Mouse (Mus musculus) heart, embryonic 15.5 days (tissue): Measurements from ENCODE around the gene Rpusd4. TPM values are rescaled to one million over a fixed set of nuclear protein-coding genes. Genes with fewer than 3 reads are reported as not detected.

Source experiments
- ATAC-seq: fragments of 200-750 bp; cut with Nextera tagmentation; replicated peaks from 2 replicates; pipeline ENCODE4 v1.8.0; 2017; ENCODE audit warnings: low read depth, moderate TSS enrichment; ENCODE audit not compliant: insufficient number of reproducible peaks, insufficient read depth, low FRiP score
- H3K27ac ChIP-seq: fragments of 300-500 bp; sonication (generic); 2 replicates; pipeline ENCODE4 v1.5.1; 2015; ENCODE audit warnings: mild to moderate bottlenecking, inconsistent platforms
- H3K27me3 ChIP-seq: fragments of 300-500 bp; sonication (generic); 2 replicates; pipeline ENCODE4 v1.6.1; 2015; ENCODE audit warnings: inconsistent platforms
- H3K36me3 ChIP-seq: fragments of 300-500 bp; sonication (generic); 2 replicates; pipeline ENCODE4 v1.6.1; 2015; ENCODE audit warnings: mild to moderate bottlenecking, inconsistent platforms
- H3K4me1 ChIP-seq: fragments of 300-500 bp; sonication (generic); replicated peaks from 2 replicates; pipeline ENCODE4 v1.6.1; 2015; ENCODE audit warnings: inconsistent platforms
- H3K4me2 ChIP-seq: fragments of 300-500 bp; sonication (generic); 2 replicates; pipeline ENCODE4 v1.6.1; 2015; ENCODE audit warnings: inconsistent platforms, mild to moderate bottlenecking, moderate library complexity
- H3K4me3 ChIP-seq: fragments of 300-500 bp; sonication (generic); 2 replicates; pipeline ENCODE4 v1.5.1; 2015; ENCODE audit warnings: mild to moderate bottlenecking, inconsistent platforms
- H3K9ac ChIP-seq: fragments of 300-500 bp; sonication (generic); 2 replicates; pipeline ENCODE4 v1.6.1; 2015; ENCODE audit warnings: mild to moderate bottlenecking, inconsistent platforms
- H3K9me3 ChIP-seq: fragments of 300-500 bp; sonication (generic); replicated peaks from 2 replicates; pipeline ENCODE4 v1.6.1; 2016; ENCODE audit warnings: inconsistent platforms
- WGBS: fragments of 180-500 bp; shearing (Covaris S2); methylation state at CpG from one replicate; pipeline ENCODE4 v1.1.7; 2015; ENCODE audit warnings: mixed read lengths; 5-methylcytosine and 5-hydroxymethylcytosine counted together
- polyA plus RNA-seq: library from polyadenylated mRNA; unstranded; fragments of >200 nt; fragmentation: Nextera tagmentation; extraction: Ambion mirVana; gene quantifications from 2 replicates; pipeline ENCODE4 v1.2.1, GENCODE M21; 2015

Rpusd4 gene
- polyA plus RNA-seq, 1 experiment from 2014 or later, result 20.2 TPM

- H3K36me3 ChIP-seq, result no peaks in the 10 kb centered on the region
- no peaks in the 10 kb centered on the region for H3K9me3 ChIP-seq
- H3K27me3 ChIP-seq, result no peaks in the 10 kb centered on the region
- no peak overlapping the region for H3K4me2 ChIP-seq
- no peak overlapping the region for H3K27ac ChIP-seq
- no peak for ATAC-seq
- peaks cover 4% of the 10 kb centered on the region for H3K4me1 ChIP-seq
- no peak overlapping the region for H3K4me3 ChIP-seq
- WGBS, result 72% methylated on average over 4 of the region's 4 CpGs
- H3K9ac ChIP-seq, result no peak overlapping the region
Measured at GRCm38 (mm10) chr9:35262418-35262817, 5.2 kb upstream of the Rpusd4 start.

GRCm38 (mm10) chr9:35263431-35263830 lies 4.2 kb upstream of the Rpusd4 start:
- 74% methylated on average over 2 of the region's 2 CpGs for WGBS
- H3K27ac ChIP-seq, result no peak overlapping the region
- ATAC-seq, result no peak
- H3K4me1 ChIP-seq, result peaks cover 7% of the 10 kb centered on the region
- H3K36me3 ChIP-seq, result no peaks in the 10 kb centered on the region
- H3K9me3 ChIP-seq, result no peaks in the 10 kb centered on the region
- H3K9ac ChIP-seq, result no peak overlapping the region
- no peak overlapping the region for H3K4me3 ChIP-seq
- H3K27me3 ChIP-seq, result no peaks in the 10 kb centered on the region
- no peak overlapping the region for H3K4me2 ChIP-seq

GRCm38 (mm10) chr9:35264509-35264908 lies 3.2 kb upstream of the Rpusd4 start:
- 59% methylated on average over 3 of the region's 3 CpGs for WGBS
- no peak for ATAC-seq
- H3K36me3 ChIP-seq, result peaks cover 2% of the 10 kb centered on the region; the same call in 1 of the 2 replicates
- H3K4me2 ChIP-seq, result no peak overlapping the region
- no peaks in the 10 kb centered on the region for H3K9me3 ChIP-seq
- H3K27ac ChIP-seq, result no peak overlapping the region
- H3K4me3 ChIP-seq, result no peak overlapping the region
- peaks cover 12% of the 10 kb centered on the region for H3K4me1 ChIP-seq
- no peak overlapping the region for H3K9ac ChIP-seq
- H3K27me3 ChIP-seq, result no peaks in the 10 kb centered on the region

- Histone ChIP-seq H3K9me3 (no peaks in the 10 kb centered on the region), H3K27ac (peak overlapping the region; percentile 69), H3K27me3 (no peaks in the 10 kb centered on the region), H3K36me3 (peaks cover 28% of the 10 kb centered on the region), H3K4me3 (peak overlapping the region; percentile 95), H3K4me1 (peaks cover 17% of the 10 kb centered on the region), H3K9ac (peak overlapping the region; percentile 75), H3K4me2 (peak overlapping the region; percentile 91)
- WGBS, result 1% methylated on average over 21 of the region's 21 CpGs
- ATAC-seq, result peak; percentile 17; the same call in 1 of the 2 replicates
Measured at GRCm38 (mm10) chr9:35267976-35268715, 481 bp downstream of the Rpusd4 start.

- Histone ChIP-seq H3K36me3 (peaks cover 45% of the 10 kb centered on the region), H3K9me3 (no peaks in the 10 kb centered on the region), H3K4me3 (no peak overlapping the region), H3K4me1 (no peaks in the 10 kb centered on the region; the same call in 1 of the 2 replicates), H3K27me3 (no peaks in the 10 kb centered on the region), H3K4me2 (no peak overlapping the region), H3K9ac (no peak overlapping the region), H3K27ac (no peak overlapping the region)
- ATAC-seq, result no peak
- 81% methylated on average over 3 of the region's 3 CpGs for WGBS
Measured at GRCm38 (mm10) chr9:35277855-35278365, 10.2 kb downstream of the Rpusd4 start.

- no peak overlapping the region for H3K27ac ChIP-seq
- H3K27me3 ChIP-seq, result no peaks in the 10 kb centered on the region
- no peak overlapping the region for H3K9ac ChIP-seq
- H3K4me2 ChIP-seq, result no peak overlapping the region
- H3K9me3 ChIP-seq, result no peaks in the 10 kb centered on the region
- no peaks in the 10 kb centered on the region; the same call in 1 of the 2 replicates for H3K4me1 ChIP-seq
- H3K4me3 ChIP-seq, result no peak overlapping the region
- peaks cover 40% of the 10 kb centered on the region for H3K36me3 ChIP-seq
- no peak for ATAC-seq
- 82% methylated on average over 4 of the region's 4 CpGs for WGBS
Measured at GRCm38 (mm10) chr9:35278451-35278850, 10.8 kb downstream of the Rpusd4 start.

GRCm38 (mm10) chr9:35282006-35282850 lies 14.6 kb downstream of the Rpusd4 start:
- Histone ChIP-seq H3K27me3 (no peaks in the 10 kb centered on the region), H3K27ac (no peak overlapping the region), H3K36me3 (peaks cover 7% of the 10 kb centered on the region; the same call in 1 of the 2 replicates), H3K4me3 (no peak overlapping the region), H3K9me3 (no peaks in the 10 kb centered on the region), H3K4me1 (no peaks in the 10 kb centered on the region; the same call in 1 of the 2 replicates), H3K4me2 (no peak overlapping the region), H3K9ac (no peak overlapping the region)
- WGBS, result 16% methylated on average over 5 of the region's 5 CpGs
- no peak for ATAC-seq

- Histone ChIP-seq H3K27me3 (no peaks in the 10 kb centered on the region), H3K4me1 (peaks cover under 1% of the 10 kb centered on the region; the same call in 1 of the 2 replicates), H3K4me2 (no peak overlapping the region), H3K36me3 (0 out of 2 replicates have a peak, but pooled peaks cover 1% of the 10 kb centered on the region), H3K27ac (no peak overlapping the region), H3K4me3 (no peak overlapping the region), H3K9ac (no peak overlapping the region), H3K9me3 (no peaks in the 10 kb centered on the region)
- ATAC-seq, result no peak
- WGBS, result 55% methylated on average over 5 of the region's 5 CpGs
Measured at GRCm38 (mm10) chr9:35282851-35283200, 15.2 kb downstream of the Rpusd4 start.

- Histone ChIP-seq H3K9ac (no peak overlapping the region), H3K4me2 (no peak overlapping the region), H3K27ac (no peak overlapping the region), H3K27me3 (no peaks in the 10 kb centered on the region), H3K4me1 (peaks cover 2% of the 10 kb centered on the region; the same call in 1 of the 2 replicates), H3K36me3 (no peaks in the 10 kb centered on the region), H3K4me3 (no peak overlapping the region), H3K9me3 (no peaks in the 10 kb centered on the region)
- ATAC-seq, result no peak
- 76% methylated on average over 13 of the region's 13 CpGs for WGBS
Measured at GRCm38 (mm10) chr9:35283415-35284069, 15.9 kb downstream of the Rpusd4 start.

- H3K27me3 ChIP-seq, result no peaks in the 10 kb centered on the region
- no peaks in the 10 kb centered on the region for H3K9me3 ChIP-seq
- no peak overlapping the region for H3K9ac ChIP-seq
- peaks cover 2% of the 10 kb centered on the region; the same call in 1 of the 2 replicates for H3K4me1 ChIP-seq
- H3K4me3 ChIP-seq, result no peak overlapping the region
- no peaks in the 10 kb centered on the region for H3K36me3 ChIP-seq
- WGBS, result 73% methylated on average over 4 of the region's 4 CpGs
- no peak overlapping the region for H3K4me2 ChIP-seq
- ATAC-seq, result no peak
- H3K27ac ChIP-seq, result no peak overlapping the region
Measured at GRCm38 (mm10) chr9:35284351-35284750, 16.7 kb downstream of the Rpusd4 start.

- H3K27me3 ChIP-seq, result no peaks in the 10 kb centered on the region
- no peak overlapping the region for H3K9ac ChIP-seq
- H3K4me1 ChIP-seq, result peaks cover 2% of the 10 kb centered on the region
- H3K27ac ChIP-seq, result no peak overlapping the region
- H3K36me3 ChIP-seq, result no peaks in the 10 kb centered on the region
- H3K9me3 ChIP-seq, result no peaks in the 10 kb centered on the region
- H3K4me3 ChIP-seq, result no peak overlapping the region
- no peak overlapping the region for H3K4me2 ChIP-seq
- 70% methylated on average over 3 of the region's 3 CpGs for WGBS
- ATAC-seq, result no peak
Measured at GRCm38 (mm10) chr9:35286351-35286750, 18.7 kb downstream of the Rpusd4 start.
